ENCODE assay signal across 9 mouse cellular contexts in the genomic region with DNA sequence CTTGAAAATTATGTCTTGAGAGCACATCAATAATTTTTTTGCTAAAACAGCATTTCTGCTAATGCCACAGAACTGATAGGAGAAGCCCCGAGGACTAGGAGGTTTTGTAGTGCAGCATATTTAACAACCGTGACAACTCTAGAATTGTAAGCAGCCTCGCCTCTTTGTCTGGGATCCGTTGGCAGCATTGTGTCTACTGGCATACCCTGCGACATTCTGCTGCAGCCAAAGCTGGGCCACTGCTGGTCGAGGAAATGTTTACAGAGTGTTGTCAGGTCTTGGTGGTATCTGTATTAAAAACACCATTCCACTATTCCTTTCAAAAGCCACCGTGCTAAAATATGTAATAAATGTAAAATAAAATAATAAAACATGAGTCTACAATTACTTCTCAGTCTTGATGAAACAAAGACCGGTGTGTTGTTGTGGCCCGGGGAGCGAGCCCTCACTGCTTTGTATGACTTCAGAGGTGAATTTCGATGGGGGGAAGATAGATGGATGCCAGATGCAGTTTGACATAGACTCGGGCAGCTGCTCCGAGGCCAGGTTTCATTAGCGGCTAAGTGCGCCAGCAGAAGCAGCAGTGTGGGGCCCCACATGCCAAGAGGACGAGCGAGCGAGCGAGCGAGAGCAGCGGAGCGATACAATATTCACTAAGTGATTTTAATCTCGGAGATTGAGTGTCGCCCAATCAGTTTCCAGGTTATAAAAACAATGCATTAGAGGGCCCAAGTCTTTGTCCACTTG.
DNase-seq lines count a peak whose midpoint lies in the region; ATAC-seq and TF ChIP-seq lines count a peak whose summit lies in the region.
"Had no signal": no experiment of that assay in that cellular context is flagged by ENCODE, and none has a peak within 500 bp of the region (broad histone marks: within the 10 kb centered on the region; RNA-seq: fewer than 3 reads in every experiment).

No protein-coding gene starts in this region.

- no peaks in the 10 kb centered on the region for H3K36me3 ChIP-seq in kidney, embryonic 15.5 days
- H3K36me3 ChIP-seq in embryonic facial prominence, embryonic 14.5 days (ENCODE audit: control insufficient read depth, insufficient read depth, low read length): no peaks in the 10 kb centered on the region
- H3K36me3 ChIP-seq in hindbrain, embryonic 16.5 days (ENCODE audit: control insufficient read depth, insufficient read depth, low read length): no peaks in the 10 kb centered on the region
- no peaks in the 10 kb centered on the region for H3K36me3 ChIP-seq in liver, postnatal 0 days (replicated peaks; ENCODE audit: insufficient read depth, low read length)
- H3K36me3 ChIP-seq: G1E had no signal

- no peak overlapping the region for H3K9ac ChIP-seq in kidney, embryonic 15.5 days
- H3K9ac ChIP-seq in embryonic facial prominence, embryonic 14.5 days (ENCODE audit: low read depth, low read length): peak overlapping the region; percentile 40; the same call in 1 of the 2 replicates
- peak overlapping the region; percentile 44; the same call in 1 of the 2 replicates for H3K9ac ChIP-seq in hindbrain, embryonic 16.5 days (ENCODE audit: low read depth, low read length)
- no peak overlapping the region for H3K9ac ChIP-seq in liver, postnatal 0 days (replicated peaks)

- no peaks in the 10 kb centered on the region for H3K9me3 ChIP-seq in kidney, embryonic 15.5 days (replicated peaks)
- H3K9me3 ChIP-seq in embryonic facial prominence, embryonic 14.5 days (ENCODE audit: control insufficient read depth, low read length): no peaks in the 10 kb centered on the region
- H3K9me3 ChIP-seq in hindbrain, embryonic 16.5 days (ENCODE audit: control insufficient read depth, low read length): no peaks in the 10 kb centered on the region
- H3K9me3 ChIP-seq in liver, postnatal 0 days (ENCODE audit: low read length): no peaks in the 10 kb centered on the region
- H3K9me3 ChIP-seq: G1E had no signal

- WGBS in kidney, embryonic 15.5 days: 55% methylated on average over 24 of the region's 24 CpGs
- 30% methylated on average over 24 of the region's 24 CpGs for whole genome bisulfite sequencing in embryonic facial prominence, embryonic 14.5 days
- 15% methylated on average over 24 of the region's 24 CpGs for WGBS in hindbrain, embryonic 16.5 days
- WGBS in liver, postnatal 0 days (ENCODE audit: insufficient replicate concordance): 81% methylated on average over 24 of the region's 24 CpGs

- H3K4me3 ChIP-seq in kidney, embryonic 15.5 days (replicated peaks): no peak overlapping the region
- peak overlapping the region; percentile 2; the same call in 1 of the 2 replicates for H3K4me3 ChIP-seq in embryonic facial prominence, embryonic 14.5 days (ENCODE audit: low read depth, low read length)
- peak overlapping the region; percentile 18 for H3K4me3 ChIP-seq in hindbrain, embryonic 16.5 days (ENCODE audit: low read length)
- H3K4me3 ChIP-seq in liver, postnatal 0 days (ENCODE audit: low read depth, low read length): no peak overlapping the region

- DNase-seq in kidney, postnatal 10 days: no peak
- peak; percentile 78 for DNase-seq in embryonic facial prominence, embryonic 14.5 days (ENCODE audit: low spot score)
- DNase-seq in lung, postnatal 4 days: peak; percentile 13 to 51
- DNase-seq in testis, postnatal 10 days (ENCODE audit: low spot score): no peak
- no peak for DNase-seq in liver, postnatal 0 days

- no peak; the same call in 1 of the 2 replicates for ATAC-seq in kidney, embryonic 15.5 days (replicated peaks; ENCODE audit: low FRiP score)
- ATAC-seq in embryonic facial prominence, embryonic 14.5 days (ENCODE audit: low read depth): peak; percentile 83; the same call in 1 of the 2 replicates
- ATAC-seq in hindbrain, embryonic 16.5 days: peak; percentile 90
- ATAC-seq in megakaryocyte progenitor cell, adult 5-6 weeks (replicated peaks; ENCODE audit: poor library complexity): no peak
- ATAC-seq in liver, postnatal 0 days: no peak

- H3K27me3 ChIP-seq in kidney, embryonic 15.5 days: no peaks in the 10 kb centered on the region
- no peaks in the 10 kb centered on the region for H3K27me3 ChIP-seq in embryonic facial prominence, embryonic 14.5 days (replicated peaks; ENCODE audit: control insufficient read depth, insufficient read depth, low read length)
- H3K27me3 ChIP-seq in hindbrain, embryonic 16.5 days (replicated peaks; ENCODE audit: control insufficient read depth, insufficient read depth, low read length): no peaks in the 10 kb centered on the region
- H3K27me3 ChIP-seq in liver, postnatal 0 days (ENCODE audit: insufficient read depth, low read length): no peaks in the 10 kb centered on the region

- H3K4me1 ChIP-seq in kidney, embryonic 15.5 days: 0 out of 2 replicates have a peak, but pooled peaks cover 11% of the 10 kb centered on the region
- 0 out of 2 replicates have a peak, but pooled peaks cover 2% of the 10 kb centered on the region for H3K4me1 ChIP-seq in embryonic facial prominence, embryonic 14.5 days (ENCODE audit: control insufficient read depth, insufficient read depth, low read length)
- H3K4me1 ChIP-seq in hindbrain, embryonic 16.5 days (ENCODE audit: control insufficient read depth, insufficient read depth, low read depth, low read length): peaks cover 2% of the 10 kb centered on the region; the same call in 1 of the 2 replicates
- H3K4me1 ChIP-seq in liver, postnatal 0 days (ENCODE audit: insufficient read depth): no peaks in the 10 kb centered on the region

- no peak overlapping the region for H3K27ac ChIP-seq in kidney, embryonic 15.5 days
- H3K27ac ChIP-seq in embryonic facial prominence, embryonic 14.5 days (replicated peaks; ENCODE audit: low read depth, low read length): peak overlapping the region; percentile 65
- peak overlapping the region; percentile 75 for H3K27ac ChIP-seq in hindbrain, embryonic 16.5 days (ENCODE audit: low read depth, low read length)
- no peak overlapping the region for H3K27ac ChIP-seq in liver, postnatal 0 days (ENCODE audit: low read depth)

- no peak for TF ChIP-seq EP300 in liver, postnatal 0 days (IDR thresholded peaks at IDR 0.05; ENCODE audit: low read depth)

- no peak for TF ChIP-seq CTCF in liver, postnatal 0 days (IDR thresholded peaks at IDR 0.05; ENCODE audit: low read depth)

- H3K4me2 ChIP-seq in kidney, embryonic 15.5 days: peak overlapping the region; percentile 22; the same call in 1 of the 2 replicates
- peak overlapping the region; percentile 49 for H3K4me2 ChIP-seq in embryonic facial prominence, embryonic 14.5 days (ENCODE audit: low read depth, low read length)
- H3K4me2 ChIP-seq in hindbrain, embryonic 16.5 days (ENCODE audit: low read length): peak overlapping the region; percentile 50
- no peak overlapping the region for H3K4me2 ChIP-seq in liver, postnatal 0 days (ENCODE audit: low read depth, low read length)

Comparison
In these comparisons a context has a peak if more than half of its experiments do, and no peak if none do; other contexts are left out.
1. ATAC-seq: peak in embryonic facial prominence, embryonic 14.5 days (single experiment) and hindbrain, embryonic 16.5 days (single experiment); none in kidney, embryonic 15.5 days (single experiment), megakaryocyte progenitor cell, adult 5-6 weeks (single experiment) and liver, postnatal 0 days (single experiment).
2. H3K27ac ChIP-seq: peak in embryonic facial prominence, embryonic 14.5 days (single experiment) and hindbrain, embryonic 16.5 days (single experiment); none in kidney, embryonic 15.5 days (single experiment) and liver, postnatal 0 days (single experiment).
3. H3K4me3 ChIP-seq: peak in embryonic facial prominence, embryonic 14.5 days (single experiment) and hindbrain, embryonic 16.5 days (single experiment); none in kidney, embryonic 15.5 days (single experiment) and liver, postnatal 0 days (single experiment).
4. H3K9ac ChIP-seq: peak in embryonic facial prominence, embryonic 14.5 days (single experiment) and hindbrain, embryonic 16.5 days (single experiment); none in kidney, embryonic 15.5 days (single experiment) and liver, postnatal 0 days (single experiment).
5. DNase-seq: peak in embryonic facial prominence, embryonic 14.5 days (single experiment) and lung, postnatal 4 days (2 of 2); none in kidney, postnatal 10 days (single experiment), testis, postnatal 10 days (single experiment) and liver, postnatal 0 days (single experiment).